Mouse (Mus musculus): ENCODE measurements around the gene Brd2.

Brd2 gene

GRCm38 (mm10) chr17:34114114-34114513 lies 8.3 kb downstream of the Brd2 start:
- peaks cover 66% of the 10 kb centered on the region for H3K4me1 ChIP-seq (replicated peaks; ENCODE audit: low read depth, low read length)
- TF ChIP-seq CTCF (conservative IDR thresholded peaks at IDR 0.05; ENCODE audit: low read length) (no peak), POU5F1 (IDR thresholded peaks at IDR 0.05; ENCODE audit: borderline replicate concordance, low read length) (no peak), NANOG (IDR thresholded peaks at IDR 0.05; ENCODE audit: borderline replicate concordance, low read length) (no peak)
- peaks cover 98% of the 10 kb centered on the region for H3K36me3 ChIP-seq (ENCODE audit: insufficient read depth, low read length)
- peak overlapping the region; percentile 99 for H3K4me3 ChIP-seq (replicated peaks; ENCODE audit: low read length)
- no peaks in the 10 kb centered on the region for H3K27me3 ChIP-seq (ENCODE audit: insufficient read depth, low read length)
- H3K9me3 ChIP-seq (ENCODE audit: low read length): no peaks in the 10 kb centered on the region

GRCm38 (mm10) chr17:34110309-34110708 lies 12.1 kb downstream of the Brd2 start:
- peaks cover 53% of the 10 kb centered on the region for H3K4me1 ChIP-seq (replicated peaks; ENCODE audit: low read depth, low read length)
- H3K4me3 ChIP-seq (replicated peaks; ENCODE audit: low read length): no peak overlapping the region
- peaks cover 71% of the 10 kb centered on the region for H3K36me3 ChIP-seq (ENCODE audit: insufficient read depth, low read length)
- H3K9me3 ChIP-seq (ENCODE audit: low read length): no peaks in the 10 kb centered on the region
- no peaks in the 10 kb centered on the region for H3K27me3 ChIP-seq (ENCODE audit: insufficient read depth, low read length)
- no peak for TF ChIP-seq NANOG (IDR thresholded peaks at IDR 0.05; ENCODE audit: borderline replicate concordance, low read length)
- no peak for TF ChIP-seq POU5F1 (IDR thresholded peaks at IDR 0.05; ENCODE audit: borderline replicate concordance, low read length)
- TF ChIP-seq CTCF (conservative IDR thresholded peaks at IDR 0.05; ENCODE audit: low read length): no peak

GRCm38 (mm10) chr17:34109806-34110195 lies 12.6 kb downstream of the Brd2 start:
- no peak for TF ChIP-seq CTCF (conservative IDR thresholded peaks at IDR 0.05; ENCODE audit: low read length)
- no peak for TF ChIP-seq POU5F1 (IDR thresholded peaks at IDR 0.05; ENCODE audit: borderline replicate concordance, low read length)
- TF ChIP-seq NANOG (IDR thresholded peaks at IDR 0.05; ENCODE audit: borderline replicate concordance, low read length): no peak
- Histone ChIP-seq H3K36me3 (ENCODE audit: insufficient read depth, low read length) (peaks cover 66% of the 10 kb centered on the region), H3K4me3 (replicated peaks; ENCODE audit: low read length) (no peak overlapping the region), H3K27me3 (ENCODE audit: insufficient read depth, low read length) (no peaks in the 10 kb centered on the region), H3K4me1 (replicated peaks; ENCODE audit: low read depth, low read length) (peaks cover 48% of the 10 kb centered on the region), H3K9me3 (ENCODE audit: low read length) (no peaks in the 10 kb centered on the region)

GRCm38 (mm10) chr17:34109038-34109805 lies 13.2 kb downstream of the Brd2 start:
- peak; percentile 27; the same call in 1 of the 2 replicates for TF ChIP-seq CTCF (conservative IDR thresholded peaks at IDR 0.05; ENCODE audit: low read length)
- TF ChIP-seq POU5F1 (IDR thresholded peaks at IDR 0.05; ENCODE audit: borderline replicate concordance, low read length): no peak
- TF ChIP-seq NANOG (IDR thresholded peaks at IDR 0.05; ENCODE audit: borderline replicate concordance, low read length): no peak
- H3K36me3 ChIP-seq (ENCODE audit: insufficient read depth, low read length): peaks cover 60% of the 10 kb centered on the region

GRCm38 (mm10) chr17:34108460-34108859 lies 14.0 kb downstream of the Brd2 start:
- Histone ChIP-seq H3K4me3 (replicated peaks; ENCODE audit: low read length) (no peak overlapping the region), H3K4me1 (replicated peaks; ENCODE audit: low read depth, low read length) (peaks cover 34% of the 10 kb centered on the region), H3K9me3 (ENCODE audit: low read length) (no peaks in the 10 kb centered on the region), H3K27me3 (ENCODE audit: insufficient read depth, low read length) (peaks cover 8% of the 10 kb centered on the region), H3K36me3 (ENCODE audit: insufficient read depth, low read length) (peaks cover 52% of the 10 kb centered on the region)
- TF ChIP-seq POU5F1 (IDR thresholded peaks at IDR 0.05; ENCODE audit: borderline replicate concordance, low read length): no peak
- TF ChIP-seq NANOG (IDR thresholded peaks at IDR 0.05; ENCODE audit: borderline replicate concordance, low read length): no peak
- TF ChIP-seq CTCF (conservative IDR thresholded peaks at IDR 0.05; ENCODE audit: low read length): no peak

More at GRCm38 (mm10) chr17:34109038-34109805, 13.2 kb downstream of the Brd2 start:
- Histone ChIP-seq H3K9me3 (ENCODE audit: low read length) (no peaks in the 10 kb centered on the region), H3K4me1 (replicated peaks; ENCODE audit: low read depth, low read length) (peaks cover 42% of the 10 kb centered on the region), H3K27me3 (ENCODE audit: insufficient read depth, low read length) (peaks cover 4% of the 10 kb centered on the region), H3K4me3 (replicated peaks; ENCODE audit: low read length) (no peak overlapping the region)

- Histone ChIP-seq H3K9me3 (ENCODE audit: low read length) (no peaks in the 10 kb centered on the region), H3K4me3 (replicated peaks; ENCODE audit: low read length) (no peak overlapping the region), H3K36me3 (ENCODE audit: insufficient read depth, low read length) (peaks cover 40% of the 10 kb centered on the region), H3K4me1 (replicated peaks; ENCODE audit: low read depth, low read length) (peaks cover 23% of the 10 kb centered on the region), H3K27me3 (ENCODE audit: insufficient read depth, low read length) (peaks cover 9% of the 10 kb centered on the region)
- TF ChIP-seq POU5F1 (IDR thresholded peaks at IDR 0.05; ENCODE audit: borderline replicate concordance, low read length) (no peak), CTCF (conservative IDR thresholded peaks at IDR 0.05; ENCODE audit: low read length) (no peak)
These were observed 15.1 kb downstream of the Brd2 start for GRCm38 (mm10) chr17:34107109-34107867.

- no peak overlapping the region for H3K4me3 ChIP-seq (replicated peaks; ENCODE audit: low read length)
- H3K4me1 ChIP-seq (replicated peaks; ENCODE audit: low read depth, low read length): peaks cover 21% of the 10 kb centered on the region
- no peak for TF ChIP-seq CTCF (conservative IDR thresholded peaks at IDR 0.05; ENCODE audit: low read length)
- no peak for TF ChIP-seq NANOG (IDR thresholded peaks at IDR 0.05; ENCODE audit: borderline replicate concordance, low read length)
- no peak for TF ChIP-seq POU5F1 (IDR thresholded peaks at IDR 0.05; ENCODE audit: borderline replicate concordance, low read length)
- peaks cover 9% of the 10 kb centered on the region for H3K27me3 ChIP-seq (ENCODE audit: insufficient read depth, low read length)
- H3K9me3 ChIP-seq (ENCODE audit: low read length): no peaks in the 10 kb centered on the region
- H3K36me3 ChIP-seq (ENCODE audit: insufficient read depth, low read length): peaks cover 33% of the 10 kb centered on the region
These were observed 15.9 kb downstream of the Brd2 start for GRCm38 (mm10) chr17:34106555-34106954.

GRCm38 (mm10) chr17:34104804-34105203 lies 17.6 kb downstream of the Brd2 start:
- Histone ChIP-seq H3K4me3 (replicated peaks; ENCODE audit: low read length) (no peak overlapping the region), H3K4me1 (replicated peaks; ENCODE audit: low read depth, low read length) (peaks cover 17% of the 10 kb centered on the region), H3K9me3 (ENCODE audit: low read length) (no peaks in the 10 kb centered on the region), H3K27me3 (ENCODE audit: insufficient read depth, low read length) (peaks cover 24% of the 10 kb centered on the region), H3K36me3 (ENCODE audit: insufficient read depth, low read length) (peaks cover 16% of the 10 kb centered on the region)
- no peak for TF ChIP-seq NANOG (IDR thresholded peaks at IDR 0.05; ENCODE audit: borderline replicate concordance, low read length)
- TF ChIP-seq CTCF (conservative IDR thresholded peaks at IDR 0.05; ENCODE audit: low read length): no peak
- TF ChIP-seq POU5F1 (IDR thresholded peaks at IDR 0.05; ENCODE audit: borderline replicate concordance, low read length): no peak
